Mouse (Mus musculus) activated CD4-positive, CD25-positive, alpha-beta regulatory T cell, adult 4 months (primary cell): ENCODE results near the gene Pnma1. TPM values are rescaled to one million over a fixed set of nuclear protein-coding genes. Genes with fewer than 3 reads are reported as not detected.

ENCODE experiments used
- ATAC-seq: one replicate; pipeline ENCODE4 v1.8.0; 2017
- polyA plus RNA-seq, 2 experiments: library from polyadenylated mRNA; unstranded; fragments of 100-300 nt; shearing (Covaris generic); gene quantifications; one replicate each; pipeline ENCODE4 v1.2.1; 2017

The Pnma1 gene
- polyA plus RNA-seq, 2 experiments from 2014 or later: not detected

DNA sequence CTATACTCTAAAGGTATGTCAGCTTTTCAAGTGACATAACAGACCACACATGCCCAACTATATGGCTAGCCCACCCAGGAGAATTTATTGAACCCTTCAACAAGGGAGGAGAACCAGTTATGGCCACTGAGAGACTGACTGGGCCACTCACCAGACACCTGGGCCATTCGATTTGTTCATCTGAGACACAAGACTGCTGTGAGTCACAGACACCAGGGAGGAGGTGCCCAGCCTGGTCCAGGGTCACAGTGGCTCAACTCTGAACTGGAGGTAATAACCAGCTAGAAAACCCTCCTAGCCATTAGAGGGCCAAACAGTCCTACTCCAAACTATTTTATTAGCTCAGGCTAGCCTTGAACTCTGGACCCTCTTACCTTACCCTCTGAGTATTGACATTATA, 29.8 kb upstream of the Pnma1 start:
- no peak for ATAC-seq

DNA sequence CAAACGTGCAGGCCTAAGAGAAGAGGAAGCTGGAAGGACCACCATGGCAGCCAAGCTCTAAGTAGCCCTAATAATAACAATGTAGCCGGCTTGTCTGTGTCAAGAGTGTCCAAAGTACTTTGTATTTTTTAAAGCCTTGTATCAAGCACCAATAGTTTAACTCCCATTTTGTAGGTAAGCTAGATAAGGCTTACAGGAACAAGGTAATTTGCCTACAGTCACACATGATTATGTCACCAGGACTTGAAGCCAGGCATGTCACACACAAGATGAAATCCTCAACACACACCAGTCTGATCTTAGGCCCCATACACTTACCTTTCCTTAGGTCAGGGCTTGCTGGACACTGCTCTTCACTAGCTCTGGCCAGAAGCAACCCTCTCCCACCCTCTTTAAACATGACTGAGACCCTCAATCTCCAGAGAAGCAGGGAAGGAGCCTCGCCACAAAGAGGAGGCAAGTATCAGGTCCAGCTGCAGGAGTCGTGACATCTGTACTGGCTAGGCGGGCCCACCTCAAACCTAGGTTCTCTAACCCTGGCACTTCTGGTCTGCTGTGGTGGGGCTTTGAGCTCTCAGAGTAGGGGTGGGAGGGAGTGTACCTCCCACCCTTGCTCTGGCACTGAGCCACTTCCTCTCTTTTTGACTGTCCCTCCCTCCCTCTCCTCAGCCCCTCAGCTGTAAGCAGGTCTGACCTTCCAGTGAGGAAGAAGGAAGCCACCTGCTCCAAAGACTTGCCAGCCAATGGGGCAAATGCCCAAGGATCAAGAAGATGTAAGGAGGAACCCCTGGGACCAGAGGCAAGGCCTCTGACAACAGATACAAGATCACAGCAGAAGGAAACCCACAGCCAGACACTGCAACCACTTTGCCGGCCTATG, 28.8 kb upstream of the Pnma1 start:
- peak; percentile 7 for ATAC-seq

DNA sequence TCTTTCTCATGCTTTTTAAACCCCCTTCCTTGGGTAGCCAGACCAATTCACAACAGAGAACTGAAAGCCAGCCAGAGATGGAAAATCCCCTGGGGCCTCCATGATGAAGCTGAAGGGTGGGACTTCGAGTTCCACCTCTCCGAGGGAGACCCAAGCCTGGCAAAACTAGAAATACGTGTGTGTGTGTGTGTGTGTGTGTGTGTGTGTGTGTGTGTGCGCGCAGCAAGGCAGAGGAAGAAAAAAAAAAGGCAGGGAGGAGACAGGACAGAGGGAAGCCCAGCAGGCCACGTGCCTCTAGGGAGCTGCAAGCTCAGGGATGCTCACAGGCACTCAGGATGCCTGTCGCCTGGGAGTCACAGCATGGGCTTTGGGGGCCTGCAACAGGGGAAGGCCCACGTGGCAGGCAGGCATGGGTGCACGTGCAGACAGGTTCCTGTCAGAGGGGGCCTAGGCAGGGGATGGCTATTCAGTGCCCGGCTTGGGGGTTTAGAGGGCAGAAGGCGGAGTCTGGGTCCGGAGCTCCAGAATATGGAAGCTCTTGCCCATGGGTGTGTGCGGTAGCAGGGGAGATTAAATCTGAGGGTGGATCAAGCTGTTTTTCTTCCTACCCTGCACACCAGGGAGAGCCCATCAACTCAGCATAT, 28.0 kb upstream of the Pnma1 start:
- ATAC-seq: peak; percentile 23

DNA sequence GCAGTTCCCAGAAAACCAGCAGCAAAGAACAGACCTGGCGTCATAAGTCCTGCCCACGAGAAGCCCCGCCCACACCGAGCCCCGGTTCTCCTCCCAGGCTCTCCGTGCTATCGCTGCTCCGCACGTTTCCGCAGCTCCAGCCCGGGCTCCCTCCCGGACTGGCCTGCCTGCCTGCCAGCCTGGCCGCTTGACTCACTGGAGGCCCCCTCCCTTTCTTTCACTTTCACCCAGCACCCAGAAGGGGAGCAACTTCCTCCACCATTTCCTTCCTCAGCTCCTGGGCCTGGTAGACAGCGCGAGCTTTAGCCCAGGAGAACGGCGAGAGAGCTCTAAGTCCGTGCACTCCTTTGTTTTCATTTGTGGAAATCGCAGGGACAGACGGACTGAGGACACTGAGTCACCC, 27.4 kb upstream of the Pnma1 start:
- peak; percentile 78 for ATAC-seq

DNA sequence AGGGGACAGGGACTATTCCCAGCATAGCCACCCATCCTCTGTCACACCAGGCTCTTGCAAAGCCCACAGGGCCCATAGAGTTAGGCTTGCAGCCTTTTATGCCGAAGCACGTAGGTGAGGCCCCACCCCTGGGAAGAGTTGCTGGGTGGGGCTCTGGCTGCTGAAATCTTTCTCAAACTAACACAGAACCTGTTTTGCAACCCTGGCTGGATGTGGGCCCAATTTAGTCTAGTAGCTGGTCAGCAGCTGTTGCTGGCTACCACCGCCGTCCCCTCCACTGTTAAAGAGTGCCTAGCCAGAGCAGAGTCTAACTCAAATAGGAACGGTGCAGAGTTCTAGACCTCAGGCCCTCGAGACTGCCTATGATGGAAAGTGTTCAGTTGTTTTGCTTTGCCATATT, 26.6 kb upstream of the Pnma1 start:
- no peak for ATAC-seq

DNA sequence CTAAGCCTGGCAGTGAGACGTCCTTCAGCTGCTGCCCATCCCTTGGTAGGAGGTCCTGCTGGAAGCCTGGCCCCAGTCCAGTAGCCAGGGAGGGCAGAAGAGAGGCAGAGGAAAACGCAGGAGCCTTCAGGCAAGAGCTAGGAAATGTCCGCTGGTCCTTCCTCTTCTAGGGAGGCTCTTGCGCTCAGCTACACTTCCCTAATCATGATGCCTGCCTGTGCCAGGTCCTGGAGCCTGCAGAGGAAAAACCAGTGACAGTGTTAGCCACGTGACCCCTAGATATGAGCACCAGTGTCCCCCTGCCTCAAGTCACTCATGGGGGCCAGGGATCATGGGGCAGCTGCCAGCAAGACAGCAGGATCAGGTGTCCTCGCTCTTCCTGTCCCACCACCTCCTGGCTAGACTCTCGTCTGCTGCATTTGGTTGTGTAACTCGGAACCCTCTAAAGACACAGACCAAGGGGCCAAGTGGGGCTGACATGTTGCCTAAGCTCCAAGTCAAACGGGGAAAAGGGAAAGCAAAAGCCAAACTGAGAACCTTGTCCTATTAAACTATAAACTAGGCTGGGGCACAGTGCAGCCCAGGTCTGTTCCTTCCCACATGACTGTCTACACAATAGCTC, 26.0 kb upstream of the Pnma1 start:
- no peak for ATAC-seq

DNA sequence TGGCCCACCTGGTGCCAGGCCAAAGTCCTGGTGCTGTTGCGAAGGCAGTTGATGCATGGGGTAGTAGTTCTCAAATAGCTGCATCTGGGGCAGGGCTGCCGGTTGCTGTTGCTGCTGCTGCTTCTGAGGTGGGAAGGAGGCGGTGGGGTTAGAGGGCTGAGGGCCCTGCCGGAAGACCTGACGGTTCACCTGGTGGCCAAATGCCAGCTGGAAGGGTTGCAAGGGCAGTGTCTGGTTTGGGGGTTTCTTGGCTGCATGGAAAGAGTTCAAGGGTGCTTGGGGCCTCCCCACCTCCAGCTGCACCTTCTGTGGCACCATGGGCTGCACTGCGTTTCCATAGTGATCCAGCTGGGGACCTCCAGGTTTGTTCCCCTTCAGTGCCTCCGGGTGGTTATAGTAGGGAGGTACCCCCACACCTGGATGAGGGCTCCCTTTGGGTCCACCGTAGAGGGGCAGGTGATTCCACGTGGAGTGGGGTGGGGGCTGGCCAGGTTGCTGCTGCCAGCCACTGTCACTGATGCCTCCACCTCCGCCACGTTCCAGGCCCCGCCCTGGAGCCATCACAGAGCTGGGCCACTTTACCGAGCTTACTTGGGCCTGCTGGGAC, 25.1 kb upstream of the Pnma1 start:
- ATAC-seq: no peak

DNA sequence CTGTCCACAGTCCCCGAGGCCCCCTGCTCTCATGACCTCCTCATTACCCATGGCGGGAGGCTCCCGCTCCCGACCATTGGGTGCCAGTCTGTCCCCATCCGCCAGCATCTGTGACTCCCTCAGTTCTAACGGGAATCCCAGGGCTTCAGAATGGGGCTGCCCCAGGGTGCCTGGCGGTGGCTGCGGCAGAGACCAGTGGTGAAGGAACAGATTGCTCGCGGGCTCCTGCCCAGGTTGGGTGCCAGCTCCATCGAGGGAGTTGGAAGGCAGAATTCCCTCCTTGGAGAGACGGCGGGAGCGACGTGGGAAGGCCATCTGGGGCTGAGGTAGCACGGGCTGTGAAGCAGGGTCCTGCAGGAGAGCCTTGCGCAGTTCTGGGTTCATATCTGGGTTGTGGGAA, 24.6 kb upstream of the Pnma1 start:
- no peak for ATAC-seq

DNA sequence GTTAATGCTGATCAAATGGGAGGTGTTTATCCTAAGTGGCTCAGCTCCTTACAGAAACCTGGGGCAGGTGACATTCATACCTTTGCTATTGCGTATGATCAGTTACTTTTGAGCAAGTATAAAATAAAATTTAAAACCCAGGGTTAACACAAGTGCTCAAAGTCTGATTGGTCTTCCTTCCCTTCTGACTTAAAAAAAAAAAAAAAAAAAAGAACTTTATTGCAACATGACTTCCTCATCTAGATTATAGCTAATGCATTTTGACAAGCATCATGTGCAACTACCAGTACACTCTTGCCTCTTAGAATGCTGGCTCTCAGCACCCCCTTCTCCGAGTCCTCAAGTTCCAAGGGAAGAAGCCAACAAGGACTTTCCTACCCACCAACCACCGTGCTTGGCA, 23.9 kb upstream of the Pnma1 start:
- ATAC-seq: no peak

DNA sequence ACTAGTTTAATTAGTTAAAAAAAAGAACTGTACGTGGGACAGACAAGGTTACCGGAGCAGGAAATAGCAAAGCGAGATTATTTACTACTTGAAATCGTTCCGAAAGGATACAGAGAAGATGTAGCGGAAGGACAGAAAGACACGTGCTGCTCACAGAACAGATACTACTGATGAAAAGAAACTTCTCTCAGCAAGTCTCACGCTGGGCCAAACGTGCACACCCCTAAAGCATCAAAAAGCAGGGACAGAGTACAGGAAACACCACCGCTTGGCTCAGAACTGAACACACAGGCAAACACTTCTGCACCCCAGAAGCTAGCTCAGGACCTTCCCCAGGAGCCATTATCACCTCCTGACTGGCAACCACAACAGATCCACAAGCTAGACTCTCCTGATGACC, 22.3 kb upstream of the Pnma1 start:
- no peak for ATAC-seq

DNA sequence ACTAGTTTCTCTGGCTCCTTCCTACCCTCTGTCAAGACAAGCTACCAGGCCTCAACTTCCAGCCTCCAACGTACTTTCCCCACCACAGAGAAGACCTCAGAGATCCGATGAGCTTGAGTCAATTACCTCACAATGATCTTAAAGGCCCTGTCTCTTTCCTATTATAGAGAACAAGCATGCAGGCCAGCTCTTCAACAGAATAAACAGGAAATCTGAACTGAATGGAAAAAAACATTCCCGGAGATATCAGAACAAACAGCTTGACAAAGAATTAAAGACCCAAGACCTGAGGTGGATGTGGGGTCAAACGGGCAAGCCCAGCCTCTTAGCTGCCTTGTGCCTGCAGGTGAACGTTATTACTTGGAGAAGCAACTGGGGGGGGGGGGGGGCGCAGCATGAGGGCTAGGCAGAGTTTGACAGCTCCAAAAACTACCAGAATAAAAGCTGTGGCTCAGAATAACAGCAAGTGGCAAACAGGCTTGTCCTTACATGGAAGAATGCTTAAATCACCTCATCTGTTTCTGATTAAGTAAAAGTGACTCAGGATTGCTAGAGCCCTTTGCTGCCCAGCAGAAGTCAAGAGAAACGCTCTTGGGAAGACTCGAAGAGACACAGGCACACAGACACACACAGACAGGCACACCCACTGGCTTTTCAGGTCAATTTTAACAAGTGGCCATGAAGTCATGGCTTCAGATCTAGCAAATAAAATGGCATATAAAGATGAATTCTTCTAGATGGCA, 17.5 kb upstream of the Pnma1 start:
- ATAC-seq: no peak

DNA sequence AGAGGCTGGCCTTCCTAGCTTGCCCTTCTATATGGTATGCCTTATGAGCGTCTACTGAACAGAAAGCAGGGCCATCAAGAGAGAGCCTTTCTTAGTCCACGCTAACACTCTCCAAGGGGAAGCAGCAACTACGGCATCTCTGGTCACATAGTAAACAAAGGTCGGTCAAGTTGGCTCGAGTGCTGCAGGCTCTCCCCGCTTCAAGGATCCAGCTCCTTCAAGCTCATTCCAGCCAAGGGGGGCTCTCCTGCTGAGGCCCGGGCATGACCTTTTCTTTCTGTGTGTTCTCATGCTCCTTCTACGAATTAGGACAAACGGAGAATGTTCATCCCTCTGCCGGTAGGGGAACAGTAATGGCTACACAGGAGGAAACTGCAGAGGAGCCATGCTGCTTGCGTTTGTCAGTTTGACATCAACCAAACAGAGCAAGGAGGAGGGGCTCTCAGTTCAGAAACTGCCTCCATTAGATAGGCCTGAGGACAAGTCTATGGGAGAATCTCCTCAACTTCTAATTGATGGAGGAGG, 15.4 kb upstream of the Pnma1 start:
- no peak for ATAC-seq

DNA sequence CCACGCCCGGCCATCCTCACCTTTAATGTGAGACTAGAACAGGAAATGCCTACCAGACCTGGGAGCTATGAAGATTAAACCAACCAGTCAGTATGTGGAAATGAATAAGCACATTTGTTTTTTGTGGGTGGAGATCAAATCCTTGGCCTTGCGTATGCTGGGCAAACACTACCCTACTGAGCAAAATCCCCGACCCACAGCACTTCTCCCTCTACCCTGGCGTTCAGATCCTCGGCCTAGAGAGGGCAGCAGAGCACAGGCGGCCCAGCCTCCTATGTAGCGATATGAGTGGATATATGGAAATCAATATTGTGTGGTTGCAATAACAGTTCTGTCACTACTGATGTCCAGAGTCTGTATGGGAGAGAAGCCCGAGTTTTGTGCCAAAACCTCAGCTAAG, 14.8 kb upstream of the Pnma1 start:
- peak; percentile 62 for ATAC-seq

DNA sequence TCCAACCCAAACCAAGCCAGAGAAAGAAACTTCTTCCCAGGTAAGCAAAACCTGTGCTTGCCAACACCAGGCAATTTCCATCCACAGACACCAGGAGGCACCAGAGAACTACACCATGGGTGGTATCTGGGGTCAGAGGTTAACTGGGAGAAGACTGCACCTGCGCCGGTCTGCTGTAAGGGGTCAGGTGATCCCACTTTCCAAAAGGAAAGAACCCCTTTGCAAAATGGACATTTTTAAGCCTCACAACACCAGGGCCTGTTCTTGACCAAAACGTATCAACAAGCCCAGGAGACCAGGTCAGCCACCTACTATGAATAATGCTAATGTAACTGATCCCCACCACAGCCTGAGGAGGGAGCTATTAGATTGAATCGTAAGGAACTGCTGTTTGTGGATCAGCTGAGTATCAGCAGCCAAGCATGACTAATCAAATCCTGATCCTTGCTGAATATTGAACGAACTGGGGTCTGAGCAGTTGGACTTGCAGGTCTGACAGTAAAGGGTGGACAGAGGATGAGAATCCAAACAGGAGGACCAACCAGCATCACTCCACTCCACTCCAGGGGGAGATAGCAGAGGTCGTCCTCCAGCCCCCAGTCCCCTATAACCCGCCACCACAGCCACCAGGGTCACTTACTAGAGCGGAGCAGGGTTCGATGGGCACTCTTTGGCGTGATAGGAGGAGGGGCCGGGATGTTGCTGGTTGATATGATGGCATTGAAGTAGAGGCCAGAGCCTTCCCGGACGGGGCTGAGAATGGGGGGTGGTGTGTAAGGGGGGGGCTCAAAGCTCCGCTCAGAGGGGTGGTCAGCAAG, 13.5 kb upstream of the Pnma1 start:
- peak; percentile 36 for ATAC-seq

DNA sequence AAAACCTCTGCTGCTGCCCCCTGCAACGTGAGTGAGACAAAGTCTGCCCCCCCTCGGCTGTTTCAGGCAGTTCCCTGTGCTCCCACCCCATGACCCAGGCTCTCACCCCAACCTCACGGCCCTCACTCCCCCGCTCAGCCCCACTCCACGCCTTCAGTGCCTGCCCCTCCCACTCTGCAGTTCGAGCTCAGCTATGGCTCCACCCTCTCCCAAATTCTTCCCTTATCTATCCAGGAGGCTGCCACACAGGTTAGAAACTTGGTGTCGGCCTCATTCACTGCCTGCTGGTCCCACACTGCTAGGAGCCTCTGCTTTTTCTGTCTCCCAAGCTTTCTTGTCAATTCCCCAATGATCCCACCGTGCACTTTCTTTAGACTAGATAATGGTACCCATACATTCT, 12.8 kb upstream of the Pnma1 start:
- no peak for ATAC-seq

DNA sequence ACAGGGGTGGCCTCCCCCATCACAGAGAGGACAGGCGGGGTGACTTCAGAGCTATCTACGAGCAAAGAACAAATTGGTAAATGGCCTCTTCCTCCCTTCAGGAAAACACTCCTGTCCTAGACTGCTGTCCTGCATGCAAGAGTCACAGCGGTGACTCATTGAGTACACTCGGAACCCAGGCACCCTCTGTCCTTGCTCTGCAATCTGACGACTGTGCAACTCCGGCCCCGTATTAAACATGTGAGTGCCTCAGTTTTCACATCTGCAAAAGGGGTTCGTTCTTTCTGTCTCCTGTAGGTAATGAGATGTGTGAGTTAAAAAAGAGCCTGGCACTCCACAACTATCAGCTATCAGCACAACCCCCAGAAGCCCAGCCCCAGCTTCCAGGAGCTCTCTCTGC, 12.2 kb upstream of the Pnma1 start:
- no peak for ATAC-seq

DNA sequence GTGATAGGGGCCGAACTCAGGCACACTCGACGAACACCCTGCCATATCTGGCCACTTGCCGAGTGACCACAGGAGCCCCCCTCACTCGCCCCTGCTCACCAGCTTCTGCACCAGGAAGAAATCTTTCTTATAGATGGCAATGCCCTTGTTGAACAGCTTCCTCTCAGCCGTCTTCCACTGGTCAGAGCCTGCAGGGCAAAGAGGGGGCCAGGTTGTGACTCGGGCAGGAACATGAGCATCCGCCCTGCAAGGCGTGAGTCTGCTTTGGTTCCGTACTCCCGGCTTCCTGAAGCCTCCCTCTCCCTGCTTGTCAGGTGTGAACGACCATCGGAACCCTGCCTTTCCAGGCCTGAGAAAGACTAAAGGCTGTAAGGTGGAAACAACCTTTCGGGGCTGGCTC, 9.9 kb upstream of the Pnma1 start:
- no peak for ATAC-seq

DNA sequence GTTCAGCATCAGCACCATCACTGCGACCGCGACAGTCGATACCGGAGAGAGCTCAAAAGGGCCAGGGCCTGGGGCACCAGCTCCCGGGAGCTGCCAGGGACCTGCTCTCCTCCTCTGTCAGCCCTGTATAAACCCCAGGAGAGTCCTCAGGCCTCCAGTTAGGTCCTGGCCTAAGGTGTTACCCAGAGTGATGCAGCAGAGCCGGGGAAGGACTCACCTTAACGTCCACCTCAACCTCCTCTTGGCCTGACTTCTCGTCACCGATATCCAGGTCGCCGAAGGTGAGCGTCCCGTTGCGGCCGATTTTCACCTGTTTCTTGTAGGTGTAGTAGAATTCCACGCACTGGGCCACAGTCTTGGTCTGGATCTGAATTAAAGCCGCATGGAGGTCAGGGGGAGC, 7.9 kb upstream of the Pnma1 start:
- no peak for ATAC-seq

DNA sequence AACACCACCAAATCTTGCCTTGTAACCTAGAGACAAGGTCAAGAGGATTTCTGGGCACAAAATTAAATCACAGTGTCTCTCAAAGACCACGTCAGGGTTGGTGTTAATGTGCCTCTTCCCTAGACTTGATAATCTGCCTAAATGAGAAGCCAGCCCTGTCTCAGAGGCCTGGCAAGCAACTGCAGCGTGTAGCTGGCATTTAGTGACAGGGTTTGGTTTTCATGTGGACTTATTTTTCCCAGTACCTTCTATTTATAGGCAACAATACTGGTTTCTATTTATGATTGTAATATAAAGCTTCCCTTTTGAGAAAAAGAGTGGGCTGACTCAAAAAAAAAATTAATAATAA, 7.2 kb upstream of the Pnma1 start:
- no peak for ATAC-seq

DNA sequence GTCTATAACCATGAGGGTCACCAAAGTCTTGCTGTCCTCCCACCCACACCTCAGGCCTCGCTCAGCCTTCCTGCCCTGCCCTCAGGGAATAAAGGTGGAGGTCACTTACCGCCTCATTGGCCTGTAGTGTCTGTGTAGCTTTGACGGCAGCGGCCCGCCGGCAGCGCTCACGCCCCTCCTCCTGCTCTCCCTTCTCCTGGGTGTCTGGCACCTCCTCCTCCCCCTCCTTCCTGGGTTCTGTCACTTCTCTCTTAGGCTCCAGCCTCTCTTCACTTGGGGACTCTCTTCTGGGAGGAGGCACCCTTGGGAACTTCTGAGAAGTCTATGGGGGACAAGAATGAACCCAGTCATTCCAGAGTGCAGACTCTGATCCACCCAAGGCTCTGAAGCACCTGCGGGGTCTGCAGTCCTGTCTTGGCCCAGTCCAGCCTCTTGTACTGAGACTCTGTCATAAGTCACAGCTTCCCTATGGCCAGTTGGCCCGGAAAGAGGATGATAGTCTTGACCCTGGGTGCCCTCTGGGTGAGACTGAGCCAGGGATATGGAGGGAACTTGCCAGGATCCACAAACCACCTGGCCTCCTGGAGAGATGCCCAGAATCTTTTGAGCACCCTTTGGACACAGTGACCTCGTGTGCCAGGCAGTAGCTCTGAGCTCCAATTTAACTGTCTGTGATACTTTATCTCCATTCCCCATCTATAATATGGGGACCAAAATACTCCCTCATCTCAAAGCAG, 6.7 kb upstream of the Pnma1 start:
- no peak for ATAC-seq

DNA sequence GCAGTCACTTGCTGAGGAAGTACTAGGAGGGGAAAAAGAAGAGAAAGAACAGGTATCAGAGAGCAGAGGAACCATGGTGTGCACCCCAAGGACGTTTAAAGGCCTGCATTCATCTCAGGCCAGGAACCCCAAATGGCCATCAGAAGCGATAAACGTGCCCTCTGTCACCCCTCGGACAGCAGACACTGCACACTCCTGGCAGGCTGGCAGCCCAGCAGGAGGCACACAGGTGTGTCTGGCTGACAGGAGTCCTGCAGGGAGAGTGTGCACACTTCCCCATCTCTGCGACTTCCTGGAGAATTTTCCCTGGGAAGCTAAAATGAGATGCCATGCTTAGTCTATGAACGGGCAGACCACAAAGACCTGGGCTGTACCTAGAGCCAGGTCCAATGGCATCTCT, 5.1 kb upstream of the Pnma1 start:
- no peak for ATAC-seq
